Mouse (Mus musculus) forebrain, embryonic 12.5 days (tissue): ENCODE data around the gene Zscan2. TPM values are rescaled to one million over a fixed set of nuclear protein-coding genes. Genes with fewer than 3 reads are reported as not detected.

Experiments used
- ATAC-seq: fragments of 200-750 bp; cut with Nextera tagmentation; 2 replicates; pipeline ENCODE4 v1.8.0; 2017; ENCODE audit warnings: moderate TSS enrichment; ENCODE audit not compliant: low FRiP score
- H3K27ac ChIP-seq: fragments of 300-500 bp; sonication (generic); 2 replicates; pipeline ENCODE4 v1.5.1; 2016; ENCODE audit warnings: mild to moderate bottlenecking
- H3K27me3 ChIP-seq: fragments of 300-500 bp; sonication (generic); 2 replicates; pipeline ENCODE4 v1.6.1; 2016; ENCODE audit warnings: mild to moderate bottlenecking
- H3K36me3 ChIP-seq: fragments of 300-500 bp; sonication (generic); replicated peaks from 2 replicates; pipeline ENCODE4 v1.6.1; 2016; ENCODE audit warnings: mild to moderate bottlenecking
- H3K4me1 ChIP-seq: fragments of 300-500 bp; sonication (generic); 2 replicates; pipeline ENCODE4 v1.6.1; 2016
- H3K4me2 ChIP-seq: fragments of 300-500 bp; sonication (generic); 2 replicates; pipeline ENCODE4 v1.6.1; 2016; ENCODE audit warnings: mild to moderate bottlenecking, moderate library complexity
- H3K4me3 ChIP-seq: fragments of 300-500 bp; sonication (generic); replicated peaks from 2 replicates; pipeline ENCODE4 v1.5.1; 2016; ENCODE audit warnings: mild to moderate bottlenecking
- H3K9ac ChIP-seq: fragments of 300-500 bp; sonication (generic); 2 replicates; pipeline ENCODE4 v1.6.1; 2016; ENCODE audit warnings: mild to moderate bottlenecking
- H3K9me3 ChIP-seq: fragments of 300-500 bp; sonication (generic); 2 replicates; pipeline ENCODE4 v1.6.1; 2016
- WGBS: fragments of 180-500 bp; shearing (Covaris S2); methylation state at CpG from one replicate; pipeline ENCODE4 v1.1.7; 2016; 5-methylcytosine and 5-hydroxymethylcytosine counted together
- polyA plus RNA-seq: library from polyadenylated mRNA; unstranded; fragments of >200 nt; fragmentation: Nextera tagmentation; extraction: Ambion mirVana; gene quantifications from 2 replicates; pipeline ENCODE4 v1.2.1, GENCODE M21; 2016

The Zscan2 gene
- polyA plus RNA-seq, 1 experiment from 2014 or later, result 3.7 TPM

GRCm38 (mm10) chr7:80917916-80918465 lies 57.3 kb downstream of the Zscan2 start:
- no peak for ATAC-seq
- WGBS, result 92% methylated on average over 4 of the region's 4 CpGs

GRCm38 (mm10) chr7:80918982-80919646 lies 58.4 kb downstream of the Zscan2 start:
- Histone ChIP-seq H3K36me3 (peaks cover 74% of the 10 kb centered on the region), H3K4me2 (no peak overlapping the region), H3K27me3 (no peaks in the 10 kb centered on the region), H3K4me1 (no peaks in the 10 kb centered on the region), H3K4me3 (no peak overlapping the region), H3K9me3 (no peaks in the 10 kb centered on the region), H3K9ac (no peak overlapping the region), H3K27ac (no peak overlapping the region)
- WGBS, result 90% methylated on average over 8 of the region's 8 CpGs
- no peak for ATAC-seq

More at GRCm38 (mm10) chr7:80917916-80918465, 57.3 kb downstream of the Zscan2 start:
- no peaks in the 10 kb centered on the region for H3K4me1 ChIP-seq
- no peak overlapping the region for H3K4me3 ChIP-seq
- H3K36me3 ChIP-seq, result peaks cover 76% of the 10 kb centered on the region
- no peak overlapping the region for H3K27ac ChIP-seq
- H3K9me3 ChIP-seq, result no peaks in the 10 kb centered on the region
- H3K27me3 ChIP-seq, result no peaks in the 10 kb centered on the region
- H3K4me2 ChIP-seq, result no peak overlapping the region
- no peak overlapping the region for H3K9ac ChIP-seq

- H3K27me3 ChIP-seq, result no peaks in the 10 kb centered on the region
- 95% methylated on average over 5 of the region's 5 CpGs for WGBS
- H3K36me3 ChIP-seq, result peaks cover 74% of the 10 kb centered on the region
- H3K4me1 ChIP-seq, result no peaks in the 10 kb centered on the region
- H3K4me2 ChIP-seq, result no peak overlapping the region
- no peak overlapping the region for H3K27ac ChIP-seq
- ATAC-seq, result no peak
- H3K9ac ChIP-seq, result no peak overlapping the region
- no peaks in the 10 kb centered on the region for H3K9me3 ChIP-seq
- no peak overlapping the region for H3K4me3 ChIP-seq
These were observed 58.9 kb downstream of the Zscan2 start for GRCm38 (mm10) chr7:80919647-80920008.

- WGBS, result 90% methylated on average over 2 of the region's 2 CpGs
- no peak overlapping the region for H3K4me2 ChIP-seq
- H3K9ac ChIP-seq, result no peak overlapping the region
- H3K36me3 ChIP-seq, result peaks cover 68% of the 10 kb centered on the region
- H3K27me3 ChIP-seq, result no peaks in the 10 kb centered on the region
- H3K27ac ChIP-seq, result no peak overlapping the region
- no peak overlapping the region for H3K4me3 ChIP-seq
- ATAC-seq, result no peak
- no peaks in the 10 kb centered on the region for H3K4me1 ChIP-seq
- H3K9me3 ChIP-seq, result no peaks in the 10 kb centered on the region
These were observed 62.4 kb downstream of the Zscan2 start for GRCm38 (mm10) chr7:80923165-80923564.

Other genes starting within 250 kb of the Zscan2 start
- 12.3 and 12.6 TPM in 2 replicates for gene Crtc3, start 172.0 kb upstream of the Zscan2 start, polyA plus RNA-seq
- gene Iqgap1, start 34.9 kb upstream of the Zscan2 start, polyA plus RNA-seq, result 30.8 and 31.6 TPM in 2 replicates
- gene Wdr73, start 40.3 kb downstream of the Zscan2 start, polyA plus RNA-seq, result 40.6 and 46.5 TPM in 2 replicates
- 7.8 and 8.6 TPM in 2 replicates for gene Nmb, start 44.2 kb downstream of the Zscan2 start, polyA plus RNA-seq
- 169 and 179 TPM in 2 replicates for gene Sec11a, start 86.9 kb downstream of the Zscan2 start, polyA plus RNA-seq
- 12.1 and 14.3 TPM in 2 replicates for gene Zfp592, start 132.8 kb downstream of the Zscan2 start, polyA plus RNA-seq
- 0.08 TPM in 2 replicates for gene Alpk3, start 196.7 kb downstream of the Zscan2 start, polyA plus RNA-seq